Mouse (Mus musculus) large intestine, adult 2 months (tissue): Measurements from ENCODE around the gene Atrip. TPM values are rescaled to one million over a fixed set of nuclear protein-coding genes. Genes with fewer than 3 reads are reported as not detected.

Experiments used
- DNase-seq: peaks from one replicate; pipeline ENCODE4 v3.0.0-alpha.2; 2012; ENCODE audit warnings: low read depth, low spot score
- WGBS: fragments of 180-500 bp; shearing (Covaris S2); methylation state at CpG from one replicate; pipeline ENCODE4 v1.1.7; 2018; 5-methylcytosine and 5-hydroxymethylcytosine counted together
- polyA plus RNA-seq: library from polyadenylated mRNA; depleted of rRNA; stranded (reverse); fragments of >200 nt; gene quantifications from 2 replicates; pipeline ENCODE4 v1.2.3, GENCODE M21; 2012

Gene Atrip
- polyA plus RNA-seq, 1 experiment: 13.7 TPM

DNA sequence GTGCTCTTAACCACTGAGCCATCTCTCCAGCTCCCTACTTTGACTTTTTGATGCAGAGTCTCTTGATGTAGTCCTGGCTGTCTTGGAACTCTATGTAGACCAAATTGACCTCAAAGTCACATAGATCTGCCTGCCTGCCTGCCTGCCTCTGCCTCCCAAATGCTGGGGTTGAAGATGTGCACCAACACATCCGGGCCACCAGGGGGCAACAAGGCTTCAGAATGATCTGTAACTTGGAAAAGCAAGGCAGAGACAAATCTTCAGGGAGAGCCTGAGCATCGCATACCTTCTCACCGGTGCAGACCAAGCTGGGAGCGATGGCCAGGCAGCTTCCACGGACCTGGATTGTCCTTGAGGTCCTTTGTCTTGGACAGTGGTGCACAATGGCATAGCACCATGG is 27.6 kb downstream of the Atrip start:
- DNase-seq: no peak
- whole genome bisulfite sequencing: 43% methylated on average over 5 of the region's 5 CpGs

GRCm38 (mm10) chr9:109041351-109041750 is 32.6 kb downstream of the Atrip start:
- WGBS: 58% methylated on average over 7 of the region's 7 CpGs
- DNase-seq: no peak

DNA sequence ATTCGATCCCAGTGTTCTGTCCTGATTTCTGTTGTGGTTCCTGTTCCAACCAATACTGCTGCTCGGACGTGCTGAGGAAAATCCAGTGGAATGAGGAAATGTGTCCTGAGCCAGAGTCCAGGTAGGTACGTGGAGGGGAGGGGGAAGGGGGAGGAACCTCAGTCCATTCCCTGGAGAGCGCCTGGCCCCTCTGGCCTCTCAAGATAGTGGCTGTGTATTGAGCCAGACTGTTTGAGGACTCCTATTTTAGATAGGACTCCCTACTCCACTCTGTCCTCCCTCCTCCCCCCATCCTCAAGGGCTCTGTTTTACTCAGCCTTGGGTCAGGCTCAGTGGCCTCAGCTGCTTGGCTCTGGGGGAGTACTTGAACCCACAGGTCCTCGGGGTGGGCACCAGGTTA is 33.0 kb downstream of the Atrip start:
- WGBS: 20% methylated on average over 6 of the region's 6 CpGs
- DNase-seq: no peak

- no peak for DNase-seq
- WGBS: 18% methylated on average over 8 of the region's 8 CpGs
Measured at GRCm38 (mm10) chr9:109040216-109040615, 33.7 kb downstream of the Atrip start.

DNA sequence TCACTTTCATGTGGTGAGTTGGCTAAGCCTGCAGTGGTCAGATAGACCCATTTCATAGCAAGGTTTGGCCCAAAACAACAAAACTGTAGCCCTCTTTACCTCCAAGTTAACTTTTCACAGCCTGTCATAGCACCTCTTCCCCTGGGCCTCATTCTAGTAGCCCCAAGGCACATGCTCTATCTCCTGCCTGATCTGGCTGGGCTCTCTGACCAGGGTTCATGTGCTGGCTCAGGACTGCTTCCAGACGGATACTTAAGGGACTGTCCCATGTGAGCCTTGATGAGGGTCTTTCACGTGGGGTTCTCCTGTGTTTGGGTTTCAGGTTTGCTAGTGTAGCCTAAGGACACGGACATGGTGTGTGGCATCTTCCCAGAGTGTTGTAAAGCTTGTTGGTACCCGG is 34.2 kb downstream of the Atrip start:
- 45% methylated on average over 4 of the region's 4 CpGs for WGBS
- no peak for DNase-seq

GRCm38 (mm10) chr9:109038901-109039364 is 35.0 kb downstream of the Atrip start:
- WGBS: 3% methylated on average over 8 of the region's 8 CpGs
- DNase-seq: no peak

DNA sequence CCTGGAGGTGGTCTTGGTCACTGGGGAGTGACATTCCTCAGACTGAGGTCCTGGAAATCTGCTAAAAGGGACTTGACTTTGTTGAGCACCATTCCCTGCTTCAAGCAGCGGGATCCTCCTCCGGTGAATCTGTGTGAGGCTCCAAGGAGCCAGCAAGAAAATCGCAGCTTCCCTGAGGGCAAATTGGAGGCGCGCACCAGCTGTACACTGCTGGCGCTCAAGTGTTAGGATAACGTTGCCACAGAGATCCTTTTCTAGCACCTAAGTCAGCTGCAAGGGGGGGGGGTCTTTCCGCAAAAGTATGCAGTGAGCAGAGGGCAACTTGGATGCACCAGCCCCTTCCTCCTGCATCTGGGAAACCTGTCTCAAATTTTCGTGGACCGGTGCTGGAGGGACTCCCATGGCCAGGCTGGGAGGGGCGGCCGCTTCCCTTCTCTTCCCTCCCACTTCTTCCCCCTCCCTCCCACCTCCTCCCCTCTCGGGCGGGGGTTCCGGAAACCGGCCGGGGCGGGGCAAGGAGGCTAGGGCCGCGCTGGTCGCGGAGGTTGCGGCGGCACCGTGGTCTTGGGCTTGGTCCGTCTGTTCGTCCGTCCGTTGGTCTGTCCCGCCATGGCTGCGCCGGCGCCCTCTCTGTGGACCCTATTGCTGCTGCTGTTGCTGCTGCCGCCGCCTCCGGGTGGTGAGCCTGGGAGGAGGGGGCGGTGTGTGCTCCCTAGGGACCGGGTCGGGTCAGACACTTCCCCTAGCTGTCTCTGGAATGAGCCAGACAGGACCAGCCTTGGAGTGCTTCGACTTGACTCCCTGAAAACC is 35.6 kb downstream of the Atrip start, which contains the start of gene Shisa5:
Gene Shisa5, plus strand, starts transcription at position 480 of the 810 bp plus-strand sequence.
- WGBS: under 1% methylated on average over 40 of the region's 40 CpGs
- DNase-seq: no peak

- no peak for DNase-seq
- WGBS: 64% methylated on average over 6 of the region's 6 CpGs
Measured at GRCm38 (mm10) chr9:109032435-109032834, 41.5 kb downstream of the Atrip start.

DNA sequence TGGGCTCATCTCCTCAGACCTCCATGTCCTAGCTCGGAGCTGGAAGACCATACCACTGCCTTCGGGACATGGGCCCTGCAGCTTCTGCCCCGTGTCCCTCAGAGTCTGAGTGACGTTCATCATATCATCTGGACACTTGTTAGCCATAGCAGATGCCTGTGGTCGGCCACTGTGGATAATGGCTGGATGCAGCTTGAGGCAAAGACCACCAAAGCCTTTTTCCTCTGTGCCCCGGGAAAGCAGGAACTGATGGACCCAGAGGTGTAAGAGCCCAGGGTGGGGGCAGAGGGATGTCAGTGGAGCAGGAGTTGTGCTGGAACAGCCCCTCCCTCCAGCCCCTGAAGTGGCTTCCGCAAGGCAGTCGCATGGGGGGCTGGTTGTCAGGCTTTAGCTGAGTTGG is 42.2 kb downstream of the Atrip start:
- 89% methylated on average over 8 of the region's 8 CpGs for WGBS
- no peak for DNase-seq

GRCm38 (mm10) chr9:109031001-109031400 is 42.9 kb downstream of the Atrip start:
- no peak for DNase-seq
- 94% methylated on average over 7 of the region's 7 CpGs for WGBS

- DNase-seq: no peak
- 78% methylated on average over 3 of the region's 3 CpGs for WGBS
Measured at GRCm38 (mm10) chr9:109030312-109030711, 43.6 kb downstream of the Atrip start.

GRCm38 (mm10) chr9:109028919-109029318 is 45.0 kb downstream of the Atrip start:
- 30% methylated on average over 5 of the region's 5 CpGs for WGBS
- no peak for DNase-seq

GRCm38 (mm10) chr9:109028421-109028820 is 45.5 kb downstream of the Atrip start:
- WGBS: 91% methylated on average over 3 of the region's 3 CpGs
- no peak for DNase-seq

DNA sequence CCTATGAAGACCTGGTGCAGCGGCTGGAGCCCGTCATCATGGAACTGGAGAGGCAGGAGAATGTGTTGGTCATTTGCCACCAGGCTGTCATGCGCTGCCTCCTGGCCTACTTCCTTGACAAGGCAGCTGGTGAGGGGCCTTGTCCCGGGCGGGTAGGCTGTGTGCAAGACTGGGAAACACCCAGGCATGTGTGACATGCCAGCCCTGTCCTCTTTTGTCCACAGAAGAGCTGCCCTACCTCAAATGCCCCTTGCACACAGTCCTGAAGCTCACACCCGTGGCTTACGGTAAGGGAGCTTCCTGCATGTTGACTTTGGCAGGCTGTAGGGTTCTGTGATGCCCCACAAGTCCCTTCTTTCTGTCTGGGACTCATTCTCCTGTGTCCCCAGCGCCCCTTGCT is 46.4 kb downstream of the Atrip start:
- 27% methylated on average over 8 of the region's 8 CpGs for WGBS
- DNase-seq: no peak

- 74% methylated on average over 17 of the region's 17 CpGs for WGBS
- no peak for DNase-seq
Measured at GRCm38 (mm10) chr9:109022866-109023685, 50.8 kb downstream of the Atrip start.

GRCm38 (mm10) chr9:109021428-109021827 is 52.5 kb downstream of the Atrip start:
- no peak for DNase-seq
- 58% methylated on average over 4 of the region's 4 CpGs for WGBS

DNA sequence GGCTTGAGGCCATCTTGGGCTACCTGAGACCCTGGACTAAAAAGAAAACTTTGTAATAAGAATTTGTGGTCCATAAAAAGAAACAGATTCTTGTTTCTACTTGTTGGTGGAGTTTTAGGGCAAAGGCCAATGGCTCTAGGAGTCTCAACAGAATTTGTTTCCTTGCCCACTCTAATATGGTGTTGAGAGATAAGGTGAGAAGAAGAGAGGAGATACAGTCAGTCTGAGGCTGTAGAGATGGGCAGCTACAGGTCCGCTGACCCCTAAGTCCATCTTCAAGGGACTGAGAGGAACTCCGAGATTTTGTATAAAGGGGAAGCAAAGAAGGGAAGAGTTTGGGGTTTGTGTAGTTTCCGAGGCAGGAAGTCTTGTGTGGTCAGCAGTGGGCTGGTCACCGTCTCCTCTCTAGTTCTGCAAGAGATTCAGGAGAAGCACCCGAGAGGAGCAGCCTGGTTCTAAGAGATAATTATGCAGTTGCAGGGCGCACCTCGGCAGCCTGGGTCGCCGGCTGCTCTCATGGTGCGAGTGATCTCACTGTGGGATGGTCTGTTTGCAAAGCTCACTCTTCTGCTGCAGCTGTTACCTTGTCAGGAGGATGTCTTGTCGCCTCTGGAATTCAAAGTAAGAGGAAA is 56.8 kb downstream of the Atrip start:
- WGBS: 72% methylated on average over 11 of the region's 11 CpGs
- no peak for DNase-seq

GRCm38 (mm10) chr9:109015397-109015796 is 58.5 kb downstream of the Atrip start:
- no peak for DNase-seq
- 31% methylated on average over 8 of the region's 8 CpGs for WGBS

DNA sequence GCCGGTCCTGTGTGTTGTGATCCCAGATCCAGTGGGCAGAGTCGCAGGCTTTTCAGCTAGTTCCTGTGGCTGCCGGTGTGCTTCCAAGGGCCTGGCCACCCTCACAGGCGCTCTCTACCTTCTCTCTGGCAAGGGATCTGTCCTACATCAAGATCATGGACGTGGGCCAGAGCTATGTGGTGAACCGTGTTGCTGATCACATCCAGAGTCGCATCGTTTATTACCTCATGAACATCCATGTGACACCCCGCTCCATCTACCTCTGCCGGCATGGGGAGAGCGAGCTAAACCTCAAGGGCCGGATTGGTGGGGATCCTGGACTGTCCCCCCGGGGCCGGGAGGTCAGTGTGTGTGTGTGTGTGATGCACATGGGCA is 63.6 kb downstream of the Atrip start:
- DNase-seq: no peak
- 78% methylated on average over 14 of the region's 14 CpGs for WGBS

GRCm38 (mm10) chr9:109009636-109010315 is 64.1 kb downstream of the Atrip start:
- 49% methylated on average over 17 of the region's 17 CpGs for WGBS
- DNase-seq: no peak
